In the genomic region with DNA sequence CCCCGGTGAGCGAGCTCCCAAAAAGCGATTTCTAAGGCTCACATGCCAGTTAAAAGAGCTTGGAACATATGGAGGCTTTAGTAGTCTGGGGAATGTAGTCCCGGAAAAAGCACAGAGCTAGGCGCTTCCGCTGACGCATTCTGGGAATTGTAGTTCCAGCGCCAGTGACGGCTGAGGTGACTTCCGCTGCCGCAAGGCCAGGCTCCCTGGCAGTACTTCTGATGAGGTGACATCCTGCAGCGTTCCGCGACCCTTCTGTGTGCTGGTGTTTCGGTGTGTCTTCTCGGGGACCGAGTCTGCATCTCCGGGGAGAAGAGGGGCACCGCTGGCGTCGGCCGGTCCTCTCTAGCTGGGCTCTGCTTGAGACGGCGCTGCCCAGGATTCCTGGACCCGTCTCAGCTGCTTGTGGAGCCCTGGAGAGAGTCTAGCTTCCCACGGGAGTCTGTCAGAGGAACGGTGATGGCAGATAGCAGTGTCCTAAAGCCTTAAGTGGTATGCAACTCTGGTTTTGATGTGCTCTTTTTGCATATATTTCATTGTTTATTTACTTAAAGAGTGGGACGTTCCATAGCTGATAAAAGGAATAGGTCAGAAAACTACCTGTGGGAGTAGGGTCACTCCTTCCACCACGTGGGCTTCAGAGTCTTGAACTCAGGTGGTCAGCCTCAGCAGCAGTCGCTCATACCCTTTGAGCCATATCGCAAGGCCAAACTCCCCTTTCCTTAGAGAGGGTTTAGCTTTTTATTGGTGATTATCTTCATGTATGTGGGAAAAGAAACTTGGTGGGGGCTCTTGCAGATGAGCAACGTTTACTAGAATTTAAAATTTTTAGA, we compare ENCODE assay signal across 8 mouse cellular contexts. TPM values are rescaled to one million over a fixed set of nuclear protein-coding genes. Genes with fewer than 3 reads are reported as not detected.
DNase-seq lines count a peak whose midpoint lies in the region; ATAC-seq lines count a peak whose summit lies in the region.

Gene Zfp235, plus strand, starts transcription at position 174 of the 833 bp plus-strand sequence.

- peak within 1 kb of the TSS; percentile 77 for H3K4me2 ChIP-seq in hindbrain, embryonic 15.5 days

- DNase-seq in T-cell, adult 2 months (ENCODE audit: low spot score), result peak; percentile 89
- peak; percentile 87 for DNase-seq in cerebellum, postnatal 36 days
- peak; percentile 91 to 95 for DNase-seq in frontal cortex, postnatal 36 days (ENCODE audit: low spot score in 2 of 2)
- DNase-seq in left cerebral cortex, adult 18-20 months (ENCODE audit: low spot score in 2 of 2), result peak; percentile 85 to 88
- peak; percentile 94 for DNase-seq in right cerebral cortex, adult 18-20 months
- DNase-seq in urinary bladder, postnatal 10 days (ENCODE audit: low spot score), result peak; percentile 43

- H3K4me1 ChIP-seq in hindbrain, embryonic 15.5 days (replicated peaks), result peaks cover 23% of the 10 kb centered on the region

- peak within 1 kb of the TSS; percentile 72 for H3K4me3 ChIP-seq in hindbrain, embryonic 15.5 days
- H3K4me3 ChIP-seq in macrophage (ENCODE audit: inconsistent target), result peak within 1 kb of the TSS; percentile 86

- H3K79me2 ChIP-seq in macrophage (ENCODE audit: inconsistent target), result peaks cover 8% of the 10 kb centered on the region; the same call in 1 of the 2 replicates

- H3K36me3 ChIP-seq in hindbrain, embryonic 15.5 days, result peaks cover 32% of the 10 kb centered on the region
- peaks cover 15% of the 10 kb centered on the region; the same call in 1 of the 2 replicates for H3K36me3 ChIP-seq in macrophage (ENCODE audit: inconsistent target)

- WGBS in hindbrain, embryonic 15.5 days, result 3% methylated on average over 32 of the region's 32 CpGs
- WGBS in macrophage (ENCODE audit: missing documents), result 6% methylated on average over 32 of the region's 32 CpGs

- H3K27me3 ChIP-seq in hindbrain, embryonic 15.5 days, result no peaks in the 10 kb centered on the region

- no peaks in the 10 kb centered on the region for H3K9me3 ChIP-seq in hindbrain, embryonic 15.5 days

- H3K27ac ChIP-seq in hindbrain, embryonic 15.5 days (replicated peaks), result peak within 1 kb of the TSS; percentile 74
- peak within 1 kb of the TSS; percentile 28; the same call in 1 of the 2 replicates for H3K27ac ChIP-seq in macrophage

- ATAC-seq in hindbrain, embryonic 15.5 days (ENCODE audit: low FRiP score, low read depth), result peak; percentile 95

- peak within 1 kb of the TSS; percentile 79 for H3K9ac ChIP-seq in hindbrain, embryonic 15.5 days

RNA-seq across cellular contexts. Expression of gene Zfp235, which starts in this region (rescaled TPM):
- polyA plus RNA-seq in hindbrain, embryonic 15.5 days (2015; fragmentation: Nextera tagmentation; extraction: Ambion mirVana), result 23.3 and 25.2 TPM in 2 replicates
- 10 to 100 TPM; 22.2 to 22.8 TPM for total RNA-seq in left cerebral cortex, adult 18-20 months (2021)
- total RNA-seq in macrophage (2018; cell fraction: chromatin; rRNA removed), result 10 to 100 TPM in 10 of 26 experiments, 1 to 10 TPM in 15, under 1 TPM in 1; 0.94 to 22.4 (median 5.3) TPM
- total RNA-seq in macrophage (2018; cell fraction: cytosol; rRNA removed), result 1 to 10 TPM in 24 of 26 experiments, under 1 TPM in 2; 0.66 to 4.8 (median 3.2) TPM
- total RNA-seq in macrophage (2018; cell fraction: nucleus; rRNA removed), result 10 to 100 TPM in 6 of 26 experiments, 1 to 10 TPM in 19, under 1 TPM in 1; 0.91 to 23.0 (median 5.3) TPM
- 1.7 to 4.9 TPM (median 2.7 TPM) in 3 replicates for polyA plus RNA-seq in macrophage (2018)

Comparison
In these comparisons a context has a peak if more than half of its experiments do, and no peak if none do; other contexts are left out.
1. Peak in every context shown above with its lines: DNase-seq, ATAC-seq, H3K4me3 ChIP-seq and H3K27ac ChIP-seq.
2. DNase-seq: peak in every context shown above with its lines; median percentile 94 in right cerebral cortex, adult 18-20 months; 93 in frontal cortex, postnatal 36 days; 89 in T-cell, adult 2 months; 87 in cerebellum, postnatal 36 days; 86 in left cerebral cortex, adult 18-20 months; 43 in urinary bladder, postnatal 10 days.